Mouse (Mus musculus) T-helper 2 cell (primary cell): ENCODE results near the gene Fam213b.

ENCODE experiments used
- in situ Hi-C: fragments of 300-600 bp; cut with MboI, MseI; formaldehyde crosslinking; loops from one replicate; pipeline ENCODE4 v1.15.1; 2025; ENCODE audit warnings: high pct_unique_total_duplicates

Gene Fam213b

DNA sequence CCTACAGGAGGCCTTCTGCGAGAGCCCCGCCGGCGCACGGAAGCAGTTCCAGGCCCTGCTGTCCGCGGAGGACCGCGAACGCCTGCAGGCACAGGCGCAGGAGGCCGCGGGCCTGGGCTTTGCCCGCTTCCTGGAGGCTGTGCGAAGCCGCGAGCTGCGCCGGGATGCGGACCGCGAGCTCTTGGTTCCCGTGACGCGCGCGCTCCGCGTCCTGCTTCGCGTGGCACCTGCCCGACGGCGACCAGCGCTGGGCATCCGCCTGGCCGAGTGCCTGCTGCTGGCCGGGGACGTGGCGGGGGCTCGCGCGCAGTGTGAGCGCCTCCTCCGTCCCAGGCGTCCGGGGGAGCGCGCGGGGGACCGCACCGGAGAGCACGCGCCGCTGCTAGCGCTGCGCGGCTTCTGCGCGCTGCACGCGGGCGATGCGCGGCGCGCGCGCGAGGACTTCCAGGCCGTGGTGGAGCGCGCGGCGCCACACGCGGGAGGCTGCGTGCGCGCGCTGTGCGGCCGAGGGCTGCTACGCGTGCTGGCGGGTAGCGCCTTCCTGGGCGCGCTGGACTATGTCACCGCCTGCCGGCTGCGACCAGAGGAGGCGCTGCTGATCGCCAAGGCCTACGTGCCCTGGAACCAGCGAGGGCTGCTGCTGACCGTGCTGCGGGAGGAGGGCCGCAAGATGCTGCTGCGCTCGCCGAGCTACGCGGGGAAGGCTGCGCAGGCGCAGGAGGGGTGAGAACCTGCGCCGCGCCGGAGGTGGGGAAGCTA, 43.0 kb downstream of the Fam213b start:
- in situ Hi-C loops, result no loop called here

DNA sequence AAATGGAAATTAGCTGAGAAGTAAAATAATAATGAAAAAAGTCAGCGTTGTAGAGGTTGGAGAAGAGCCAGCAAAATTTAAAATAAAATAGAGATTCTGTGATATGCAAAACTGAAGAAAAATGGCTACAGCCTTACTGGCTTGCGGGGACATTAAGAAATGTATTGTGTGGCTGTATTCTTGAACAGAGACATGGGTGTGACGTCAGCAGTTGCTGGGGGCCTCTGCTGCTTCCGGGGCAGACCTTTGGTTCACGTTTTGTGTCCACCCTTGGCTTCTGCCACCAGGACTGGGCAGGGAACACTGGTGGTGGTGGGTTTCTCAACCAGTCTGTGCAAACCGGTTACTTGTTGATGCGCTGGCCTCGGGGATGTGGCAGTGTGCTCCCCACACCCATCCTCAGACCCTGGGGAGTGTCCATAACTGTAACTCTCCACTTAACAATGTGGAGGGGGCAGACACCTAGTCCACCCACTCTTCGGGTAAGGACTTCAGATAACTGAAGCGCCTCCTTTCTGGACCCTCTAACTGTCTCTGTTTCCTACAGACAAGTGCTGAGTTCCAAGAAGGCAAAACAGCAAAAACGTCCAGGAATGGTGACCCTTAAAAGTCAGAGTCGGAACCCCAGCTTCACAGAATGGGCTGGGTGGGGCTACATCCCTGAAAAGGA, 44.1 kb downstream of the Fam213b start:
- in situ Hi-C loops, result no loop called here

DNA sequence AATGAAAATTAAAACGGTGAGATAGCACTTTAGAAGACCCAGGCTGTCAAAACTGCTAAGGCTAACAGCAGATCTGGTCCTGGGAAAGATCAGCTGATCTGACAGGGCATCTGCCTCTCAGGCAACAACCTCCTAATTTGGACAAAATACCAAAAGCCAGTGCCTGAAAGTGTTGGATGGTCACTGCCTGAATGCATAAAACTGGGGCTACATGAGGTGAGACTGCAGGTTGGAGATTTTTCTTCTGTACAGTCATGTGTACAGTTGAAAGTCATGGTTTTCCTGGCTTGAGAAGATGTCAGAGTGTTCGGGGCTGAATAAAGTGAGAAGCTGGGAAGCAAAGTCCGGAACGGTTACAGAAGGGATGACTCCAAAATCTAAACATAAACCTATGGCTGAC, 45.1 kb downstream of the Fam213b start:
- in situ Hi-C loops, result no loop called here

DNA sequence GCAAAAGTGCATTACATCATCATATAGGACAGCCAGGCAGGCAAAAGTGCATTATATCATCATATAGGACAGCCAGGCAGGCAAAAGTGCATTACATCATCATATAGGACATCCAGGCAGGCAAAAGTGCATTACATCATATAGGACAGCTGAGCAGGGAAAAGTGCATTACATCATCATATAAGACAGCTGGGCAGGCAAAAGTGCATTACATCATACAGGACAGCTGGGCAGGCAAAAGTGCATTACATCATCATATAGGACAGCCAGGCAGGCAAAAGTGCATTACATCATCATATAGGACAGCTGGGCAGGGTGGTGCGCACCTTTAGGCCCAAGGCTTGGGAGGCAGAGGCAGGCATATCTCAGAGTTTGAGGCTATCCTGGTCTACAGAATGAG, 46.2 kb downstream of the Fam213b start:
- in situ Hi-C loops, result no loop called here
